Mouse (Mus musculus) forebrain, embryonic 10.5 days (tissue): ENCODE data around the gene Il23r. TPM values are rescaled to one million over a fixed set of nuclear protein-coding genes. Genes with fewer than 3 reads are reported as not detected.
"Not testable (repeated sequence)": the region's sequence is repeated elsewhere in the genome, so short reads cannot be mapped to it uniquely, and the experiment has no call there.

Experiments used
- DNase-seq: peaks from one replicate; pipeline ENCODE4 v3.0.0-alpha.2; 2017; ENCODE audit warnings: low spot score; ENCODE audit errors: extremely low spot score
- H3K27ac ChIP-seq: fragments of 300-500 bp; sonication (generic); 2 replicates; pipeline ENCODE4 v1.5.1; 2016; ENCODE audit warnings: mild to moderate bottlenecking
- H3K27me3 ChIP-seq: fragments of 300-500 bp; sonication (generic); 2 replicates; pipeline ENCODE4 v1.6.1; 2016; ENCODE audit warnings: mild to moderate bottlenecking; ENCODE audit not compliant: poor library complexity, severe bottlenecking
- H3K36me3 ChIP-seq: fragments of 300-500 bp; sonication (generic); replicated peaks from 2 replicates; pipeline ENCODE4 v1.6.1; 2016; ENCODE audit warnings: mild to moderate bottlenecking, moderate library complexity
- H3K4me1 ChIP-seq: fragments of 300-500 bp; sonication (generic); 2 replicates; pipeline ENCODE4 v1.6.1; 2016
- H3K4me3 ChIP-seq: fragments of 300-500 bp; sonication (generic); 2 replicates; pipeline ENCODE4 v1.5.1; 2016; ENCODE audit warnings: mild to moderate bottlenecking, moderate library complexity
- H3K9me3 ChIP-seq: fragments of 300-500 bp; sonication (generic); 2 replicates; pipeline ENCODE4 v1.6.1; 2016; ENCODE audit warnings: mild to moderate bottlenecking, moderate library complexity
- WGBS: fragments of 180-500 bp; shearing (Covaris S2); methylation state at CpG from one replicate; pipeline ENCODE4 v1.1.7; 2016; 5-methylcytosine and 5-hydroxymethylcytosine counted together
- polyA plus RNA-seq: library from polyadenylated mRNA; unstranded; fragments of >200 nt; fragmentation: Nextera tagmentation; extraction: Ambion mirVana; gene quantifications from 2 replicates; pipeline ENCODE4 v1.2.1, GENCODE M21; 2016

The Il23r gene
- polyA plus RNA-seq = not detected in 2 replicates

- H3K4me1 ChIP-seq = no peaks in the 10 kb centered on the region
- no peak within 1 kb of the TSS for H3K4me3 ChIP-seq
- no peak for DNase-seq
- H3K9me3 ChIP-seq = no peaks in the 10 kb centered on the region
- H3K36me3 ChIP-seq = no peaks in the 10 kb centered on the region
- no peaks in the 10 kb centered on the region for H3K27me3 ChIP-seq
- no peak within 1 kb of the TSS for H3K27ac ChIP-seq
- WGBS = 83% methylated on average over 2 of the region's 2 CpGs
Measured at GRCm38 (mm10) chr6:67491755-67492154, at the start of gene Il23r. TSS of gene Il23r (minus strand) at chr6:67491855.

- 4% methylated on average over 8 of the region's 8 CpGs for WGBS
- Histone ChIP-seq H3K4me1 (peaks cover 28% of the 10 kb centered on the region), H3K4me3 (peak within 1 kb of the TSS; percentile 54), H3K36me3 (no peaks in the 10 kb centered on the region), H3K9me3 (no peaks in the 10 kb centered on the region), H3K27me3 (peaks cover 69% of the 10 kb centered on the region), H3K27ac (no peak within 1 kb of the TSS)
- DNase-seq = no peak
Measured at GRCm38 (mm10) chr6:67535777-67536054, 44.1 kb upstream of the Il23r start, which contains the start of gene Tacstd2. TSS of gene Tacstd2 (minus strand) at chr6:67535796.

DNA sequence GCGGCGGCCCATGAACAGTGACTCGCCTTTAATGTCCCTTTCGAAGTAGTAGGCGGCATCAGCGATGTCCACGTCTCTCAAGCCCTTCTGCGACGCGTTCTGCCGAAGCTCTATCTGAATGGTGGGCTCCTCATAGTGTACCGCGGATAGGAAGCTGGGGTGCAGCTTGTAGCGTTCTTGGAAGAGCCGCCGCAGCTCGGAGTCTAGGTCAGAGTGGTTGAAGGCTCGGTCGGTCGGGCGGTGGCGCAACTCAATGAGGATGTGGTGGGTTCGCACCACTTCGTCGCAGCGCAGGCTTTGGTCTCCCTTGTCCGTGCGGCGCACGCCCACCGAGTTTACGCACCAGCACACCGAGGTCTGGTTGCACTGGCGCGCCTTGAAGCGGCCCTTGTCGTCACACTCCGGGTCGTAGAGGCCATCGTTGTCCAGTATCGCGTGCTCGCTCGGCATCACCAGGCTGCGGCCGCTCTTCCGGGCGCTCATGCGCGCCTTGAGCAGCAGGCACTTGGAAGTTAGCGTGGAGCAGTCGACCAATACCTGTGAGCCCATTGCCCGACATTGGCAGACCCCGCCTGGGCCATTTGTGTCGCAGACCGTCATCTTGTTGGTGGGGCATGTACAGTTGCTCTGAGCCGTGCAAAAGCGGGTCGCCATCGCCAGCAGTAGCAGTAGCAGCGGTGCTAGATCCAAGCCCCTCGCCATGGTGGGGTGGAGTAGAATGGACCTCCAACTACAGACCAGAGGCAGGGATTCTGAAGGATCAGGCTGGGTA, 43.5 kb upstream of the Il23r start:
- H3K36me3 ChIP-seq = no peaks in the 10 kb centered on the region
- peak; percentile 54 for DNase-seq
- peaks cover 28% of the 10 kb centered on the region for H3K4me1 ChIP-seq
- H3K9me3 ChIP-seq = no peaks in the 10 kb centered on the region
- H3K4me3 ChIP-seq = peak overlapping the region; percentile 54
- WGBS = 2% methylated on average over 62 of the region's 62 CpGs
- H3K27ac ChIP-seq = no peak overlapping the region
- H3K27me3 ChIP-seq = peaks cover 71% of the 10 kb centered on the region

- peak; percentile 26 for DNase-seq
- peaks cover 71% of the 10 kb centered on the region for H3K27me3 ChIP-seq
- WGBS = 9% methylated on average over 31 of the region's 31 CpGs
Measured at GRCm38 (mm10) chr6:67534191-67535004, 42.7 kb upstream of the Il23r start.

GRCm38 (mm10) chr6:67532665-67533440, 41.2 kb upstream of the Il23r start:
- Histone ChIP-seq H3K27ac (no peak overlapping the region), H3K36me3 (no peaks in the 10 kb centered on the region), H3K9me3 (no peaks in the 10 kb centered on the region), H3K4me1 (peaks cover 28% of the 10 kb centered on the region), H3K4me3 (peak overlapping the region; percentile 45), H3K27me3 (peaks cover 70% of the 10 kb centered on the region)
- WGBS = 10% methylated on average over 29 of the region's 29 CpGs
- peak; percentile 41 for DNase-seq

More at GRCm38 (mm10) chr6:67534191-67535004, 42.7 kb upstream of the Il23r start:
- Histone ChIP-seq H3K27ac (no peak overlapping the region), H3K4me1 (peaks cover 28% of the 10 kb centered on the region), H3K4me3 (peak overlapping the region; percentile 54), H3K36me3 (no peaks in the 10 kb centered on the region), H3K9me3 (no peaks in the 10 kb centered on the region)

DNA sequence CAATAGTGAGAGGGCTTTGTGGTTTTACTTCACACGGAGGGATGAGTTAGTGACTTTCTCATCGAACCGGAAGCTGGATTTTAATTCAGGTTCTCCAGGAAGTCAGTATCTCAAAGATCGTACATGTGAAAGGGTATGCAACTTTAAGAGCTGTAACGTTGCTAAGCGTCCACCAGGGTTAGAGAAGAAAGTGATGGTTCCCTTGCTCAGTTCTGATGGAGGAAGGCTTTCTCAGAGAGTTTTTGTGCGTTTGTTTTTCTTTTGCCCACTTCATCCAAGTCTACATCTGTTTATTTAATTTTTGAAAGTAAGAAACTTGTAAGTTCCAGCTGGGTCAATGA, 40.1 kb upstream of the Il23r start:
- Histone ChIP-seq H3K4me3 (no peak overlapping the region), H3K9me3 (no peaks in the 10 kb centered on the region), H3K27me3 (peaks cover 62% of the 10 kb centered on the region), H3K36me3 (no peaks in the 10 kb centered on the region), H3K27ac (no peak overlapping the region), H3K4me1 (peaks cover 28% of the 10 kb centered on the region)
- no peak for DNase-seq
- WGBS = 66% methylated on average over 7 of the region's 7 CpGs

DNA sequence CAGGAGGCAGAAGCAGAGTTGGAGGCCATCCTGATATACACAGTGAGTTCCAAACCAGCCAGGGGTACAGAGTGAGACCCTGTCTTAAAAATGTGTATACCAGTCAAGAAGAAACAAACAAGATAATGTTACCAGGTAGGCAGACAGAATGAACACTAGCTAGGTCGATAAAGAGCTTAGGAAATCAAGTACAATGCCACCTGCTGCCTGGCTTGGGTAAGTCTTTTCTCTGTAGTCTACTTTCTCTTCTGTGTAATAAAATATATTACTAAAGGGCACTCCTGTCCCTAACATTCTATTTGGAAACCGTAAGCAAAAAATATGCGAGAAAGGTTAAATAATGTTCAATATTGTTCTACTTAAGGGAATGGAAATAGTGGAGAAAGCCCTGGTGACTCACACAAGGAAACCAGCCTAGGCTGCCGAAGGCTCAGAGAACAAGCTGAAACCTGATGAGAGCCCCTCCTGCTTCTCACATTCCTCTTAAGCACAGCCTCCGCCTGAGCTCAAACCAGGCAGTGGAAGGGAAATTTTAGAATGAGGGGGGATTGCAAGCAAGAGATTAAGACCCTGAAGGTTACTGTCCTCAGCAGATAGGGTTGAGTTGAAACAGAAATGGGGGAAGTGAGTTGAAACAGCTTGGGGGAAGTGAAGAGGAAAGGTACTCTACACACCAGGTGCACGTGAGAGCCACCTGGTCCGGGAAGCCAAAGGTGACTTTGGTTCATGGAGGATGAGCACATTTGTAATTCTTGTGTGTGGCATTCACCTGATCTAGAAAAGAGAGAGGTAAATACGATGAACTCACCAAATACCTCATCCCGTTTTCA, 39.6 kb upstream of the Il23r start:
- 66% methylated on average over 9 of the region's 9 CpGs for WGBS

GRCm38 (mm10) chr6:67526356-67526755, 34.7 kb upstream of the Il23r start:
- no peak for DNase-seq
- Histone ChIP-seq H3K4me1 (no peaks in the 10 kb centered on the region), H3K9me3 (no peaks in the 10 kb centered on the region), H3K27me3 (peaks cover 8% of the 10 kb centered on the region), H3K27ac (no peak overlapping the region), H3K36me3 (no peaks in the 10 kb centered on the region), H3K4me3 (no peak overlapping the region)
- 93% methylated on average over 5 of the region's 5 CpGs for WGBS

More for the DNA sequence above, 39.6 kb upstream of the Il23r start:
- Histone ChIP-seq H3K9me3 (no peaks in the 10 kb centered on the region), H3K27ac (no peak overlapping the region), H3K4me1 (peaks cover 28% of the 10 kb centered on the region), H3K36me3 (no peaks in the 10 kb centered on the region), H3K4me3 (no peak overlapping the region), H3K27me3 (peaks cover 56% of the 10 kb centered on the region)
- no peak for DNase-seq

DNA sequence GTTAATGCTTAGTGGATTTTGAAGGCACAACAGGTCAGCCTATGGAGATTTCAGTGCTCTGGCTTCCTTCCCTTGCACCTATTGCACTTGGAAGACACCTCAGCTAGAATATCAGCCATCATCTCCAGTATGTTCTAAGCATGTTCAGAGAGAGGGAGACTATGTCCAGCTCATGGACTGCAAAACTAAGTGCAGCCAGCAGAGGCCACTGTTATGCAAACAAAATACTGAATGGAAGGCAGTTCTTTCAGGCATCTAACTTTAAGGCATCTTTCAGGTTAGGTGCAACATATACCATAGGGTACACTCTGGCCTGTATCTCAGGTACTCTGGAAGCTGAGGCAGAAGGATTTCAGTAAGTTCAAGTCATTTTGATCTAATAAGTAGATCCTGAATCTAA, 19.1 kb upstream of the Il23r start:
- no peaks in the 10 kb centered on the region for H3K36me3 ChIP-seq
- H3K27ac ChIP-seq = no peak overlapping the region
- no peak for DNase-seq
- no peaks in the 10 kb centered on the region for H3K4me1 ChIP-seq
- no peaks in the 10 kb centered on the region for H3K27me3 ChIP-seq
- no peak overlapping the region for H3K4me3 ChIP-seq
- no peaks in the 10 kb centered on the region for H3K9me3 ChIP-seq

DNA sequence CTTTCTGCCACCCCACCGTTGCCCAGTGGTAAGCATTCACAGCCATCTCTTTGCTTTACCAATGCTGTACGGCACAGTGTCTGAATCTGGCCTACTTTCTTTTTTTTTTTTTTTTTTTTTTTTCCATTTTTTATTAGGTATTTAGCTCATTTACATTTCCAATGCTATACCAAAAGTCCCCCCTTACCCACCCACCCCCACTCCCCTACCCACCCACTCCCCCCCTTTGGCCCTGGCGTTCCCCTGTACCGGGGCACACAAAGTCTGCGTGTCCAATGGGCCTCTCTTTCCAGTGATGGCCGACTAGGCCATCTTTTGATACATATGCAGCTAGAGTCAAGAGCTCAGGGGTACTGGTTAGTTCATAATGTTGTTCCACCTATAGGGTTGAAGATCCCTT, 10.3 kb upstream of the Il23r start:
- H3K9me3 ChIP-seq, H3K4me3 ChIP-seq, H3K27ac ChIP-seq, H3K36me3 ChIP-seq, H3K4me1 ChIP-seq, H3K27me3 ChIP-seq, DNase-seq: not testable (repeated sequence)
- WGBS = 95% methylated on average over 2 of the region's 6 CpGs

DNA sequence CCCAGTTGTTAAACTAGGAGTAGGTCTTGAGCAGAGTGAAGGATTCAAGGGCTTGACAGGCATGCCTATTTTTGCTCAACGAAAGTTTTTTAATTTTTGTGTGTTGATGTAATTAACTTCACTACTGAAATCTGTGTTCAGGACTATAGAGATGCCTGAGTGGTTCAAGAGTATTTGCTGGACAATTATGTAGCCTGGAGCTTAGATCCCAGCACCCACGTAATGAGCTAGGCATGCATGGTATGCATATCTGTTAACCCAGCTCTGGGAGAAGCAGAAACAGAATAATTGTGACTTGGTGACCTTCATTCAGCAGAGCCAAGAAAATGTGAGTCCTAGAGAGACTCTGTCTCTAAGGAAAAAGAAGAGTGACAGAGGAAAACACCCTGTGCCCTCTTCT, 10.6 kb downstream of the Il23r start:
- no peaks in the 10 kb centered on the region for H3K9me3 ChIP-seq
- H3K27ac ChIP-seq = no peak overlapping the region
- H3K4me1 ChIP-seq = no peaks in the 10 kb centered on the region
- no peaks in the 10 kb centered on the region for H3K27me3 ChIP-seq
- no peak overlapping the region for H3K4me3 ChIP-seq
- WGBS = 71% methylated on average over 2 of the region's 2 CpGs
- H3K36me3 ChIP-seq = no peaks in the 10 kb centered on the region
- DNase-seq = no peak

DNA sequence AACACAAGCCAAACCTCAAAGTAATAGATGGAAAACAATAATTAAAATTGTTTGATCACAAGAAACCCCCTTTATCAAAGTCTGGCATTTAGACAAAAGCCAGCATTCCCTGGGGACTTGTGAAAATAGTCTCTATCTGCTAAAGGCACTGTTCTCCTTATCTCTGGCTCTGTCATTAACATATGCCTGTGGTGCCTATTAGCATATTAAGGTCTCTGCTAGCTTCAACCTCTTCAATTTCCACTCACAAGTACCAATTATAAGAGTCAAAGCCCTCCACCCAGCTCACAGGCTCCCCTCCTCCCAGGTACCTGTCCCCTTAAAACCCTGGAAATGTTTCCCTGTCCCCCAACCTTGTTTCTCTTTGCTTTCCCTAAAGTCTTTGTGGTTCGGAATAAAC, 20.4 kb downstream of the Il23r start:
- 23% methylated on average over 1 of the region's 1 CpGs for WGBS
- Histone ChIP-seq H3K9me3 (no peaks in the 10 kb centered on the region), H3K27ac (no peak overlapping the region), H3K27me3 (peaks cover 13% of the 10 kb centered on the region; the same call in 1 of the 2 replicates), H3K36me3 (no peaks in the 10 kb centered on the region), H3K4me1 (0 out of 2 replicates have a peak, but pooled peaks cover 4% of the 10 kb centered on the region), H3K4me3 (no peak overlapping the region)
- no peak for DNase-seq
